Mouse (Mus musculus) lung, postnatal 14 days (tissue): ENCODE data around the gene Lrba.
A peak's percentile ranks its signal among the peaks of the same experiment; 100 is the strongest.

Experiments
- DNase-seq: peaks from one replicate; pipeline ENCODE4 v3.0.0; 2021

Lrba gene

GRCm38 (mm10) chr3:86806834-86807233 lies 582.4 kb downstream of the Lrba start:
- DNase-seq: no peak

- peak; percentile 53 for DNase-seq
These were observed 583.4 kb downstream of the Lrba start for GRCm38 (mm10) chr3:86807750-86808467.

DNA sequence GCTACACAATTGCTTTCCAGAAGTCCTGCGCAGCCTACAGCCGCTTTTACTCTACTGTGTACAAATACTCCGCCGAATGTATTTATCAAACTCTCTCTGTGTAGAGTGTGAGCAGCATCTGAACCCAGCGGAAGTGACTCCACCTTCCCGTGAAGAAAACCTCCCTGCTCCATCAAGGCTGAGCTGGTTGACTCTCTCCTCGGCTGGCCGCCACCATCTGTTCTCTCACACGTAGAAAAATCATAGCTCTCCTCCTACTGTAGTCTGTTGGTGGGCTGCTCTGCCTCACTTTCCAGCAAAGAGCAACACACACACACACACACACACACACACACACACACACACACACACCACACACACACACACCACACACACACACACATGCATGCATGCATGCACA lies 584.7 kb downstream of the Lrba start:
- no peak for DNase-seq

GRCm38 (mm10) chr3:86809646-86810045 lies 585.2 kb downstream of the Lrba start:
- no peak for DNase-seq

DNA sequence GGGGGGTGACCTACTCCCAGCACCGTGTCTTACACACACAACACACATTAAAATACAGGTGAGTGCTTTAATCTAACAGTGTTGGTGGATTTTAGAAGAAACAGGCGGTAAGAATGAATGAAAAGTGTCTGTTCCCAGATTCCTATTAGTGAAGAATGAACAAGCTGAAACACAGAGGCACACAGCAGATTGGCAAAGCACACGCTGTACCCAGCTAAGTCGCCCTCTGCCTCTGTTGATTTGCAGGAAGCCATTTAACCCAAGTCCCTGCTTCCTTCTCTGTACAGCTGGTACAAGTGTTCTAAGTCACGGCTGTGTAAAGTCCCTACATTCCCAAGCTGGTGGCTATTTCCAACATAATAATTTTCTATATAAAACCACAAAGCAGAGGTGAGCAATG lies 586.4 kb downstream of the Lrba start:
- no peak for DNase-seq

GRCm38 (mm10) chr3:86812689-86813088 lies 588.2 kb downstream of the Lrba start:
- DNase-seq: peak; percentile 86

DNA sequence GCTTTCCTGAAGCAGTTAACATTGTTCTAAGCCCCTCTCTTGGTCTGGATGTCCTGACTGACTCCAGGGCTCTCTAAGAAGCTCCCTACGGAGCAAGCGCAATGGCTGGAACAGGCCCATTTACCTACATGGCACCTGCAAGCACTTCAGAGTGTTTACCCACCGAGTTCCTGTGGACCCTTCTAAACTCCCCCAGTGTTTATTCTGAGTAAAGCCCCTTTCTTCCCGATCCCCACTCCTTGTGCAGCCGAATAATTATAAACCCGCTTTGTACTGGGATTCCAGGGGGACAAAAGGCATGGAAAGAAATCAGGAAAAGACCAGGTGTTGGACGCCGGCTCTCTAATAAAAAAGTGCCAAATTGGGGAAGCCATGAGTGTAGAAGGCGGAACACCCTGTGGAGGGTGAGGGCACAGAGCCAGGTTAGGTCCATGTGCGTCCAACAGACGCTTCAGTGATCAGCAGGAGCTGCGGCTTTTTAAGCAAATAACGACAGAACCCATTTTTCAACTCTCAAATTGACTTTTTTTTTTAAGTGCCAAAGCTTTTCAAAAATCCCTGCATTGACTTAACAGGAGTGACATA lies 593.6 kb downstream of the Lrba start:
- DNase-seq: no peak

GRCm38 (mm10) chr3:86819372-86819771 lies 594.9 kb downstream of the Lrba start:
- DNase-seq: no peak

- no peak for DNase-seq
These were observed 595.9 kb downstream of the Lrba start for GRCm38 (mm10) chr3:86820344-86820743.

GRCm38 (mm10) chr3:86821383-86821782 lies 596.9 kb downstream of the Lrba start:
- no peak for DNase-seq

DNA sequence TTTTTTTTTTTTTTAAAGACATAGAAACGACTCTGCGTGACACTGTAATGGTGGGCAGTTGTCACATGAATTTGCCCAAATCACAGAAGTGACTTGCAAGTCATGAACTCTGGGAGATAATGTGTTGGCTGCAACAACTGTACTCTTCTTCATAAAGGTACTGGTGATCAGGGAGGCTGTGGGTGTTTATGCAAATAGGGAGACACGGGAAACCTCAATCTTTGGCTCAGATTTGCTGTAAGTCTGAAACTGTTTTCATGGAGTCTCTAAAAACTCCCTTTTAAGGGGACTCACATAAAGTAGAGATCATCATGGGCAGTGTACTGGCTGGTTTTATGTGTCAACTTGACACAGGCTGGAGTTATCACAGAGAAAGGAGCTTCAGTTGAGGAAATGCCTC lies 603.0 kb downstream of the Lrba start:
- no peak for DNase-seq

DNA sequence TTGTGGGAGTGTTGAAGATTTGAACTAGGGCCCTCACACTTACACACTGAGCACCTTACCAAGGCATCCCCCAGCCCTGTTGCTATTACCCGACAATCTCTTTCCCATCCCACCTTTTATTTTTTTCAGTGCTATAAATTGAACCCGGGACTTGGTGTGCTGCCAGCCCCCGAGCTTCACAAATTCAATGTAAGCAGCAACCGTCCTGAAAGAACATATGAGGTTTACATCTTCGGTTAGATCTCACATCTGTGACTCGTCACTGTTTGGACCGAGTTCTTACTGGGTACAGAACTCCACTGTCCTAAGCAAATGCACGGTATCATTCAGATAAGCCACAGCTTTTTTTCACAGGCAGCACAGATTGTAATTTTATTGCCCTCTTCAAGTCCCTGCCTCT lies 607.6 kb downstream of the Lrba start:
- DNase-seq: no peak
